Mouse (Mus musculus) intestine, embryonic 15.5 days (tissue): ENCODE results near the gene Col6a6. TPM values are rescaled to one million over a fixed set of nuclear protein-coding genes. Genes with fewer than 3 reads are reported as not detected.

Source experiments
- ATAC-seq: fragments of 200-750 bp; cut with Nextera tagmentation; 2 replicates; pipeline ENCODE4 v1.8.0; 2017; ENCODE audit warnings: moderate TSS enrichment, moderate library complexity
- H3K27ac ChIP-seq: fragments of 300-500 bp; sonication (generic); 2 replicates; pipeline ENCODE4 v1.5.1; 2015; ENCODE audit warnings: mild to moderate bottlenecking, inconsistent platforms
- H3K27me3 ChIP-seq: fragments of 300-500 bp; sonication (generic); replicated peaks from 2 replicates; pipeline ENCODE4 v1.6.1; 2015; ENCODE audit warnings: inconsistent platforms
- H3K36me3 ChIP-seq: fragments of 300-500 bp; sonication (generic); 2 replicates; pipeline ENCODE4 v1.6.1; 2015; ENCODE audit warnings: inconsistent platforms
- H3K4me1 ChIP-seq: fragments of 300-500 bp; sonication (generic); replicated peaks from 2 replicates; pipeline ENCODE4 v1.6.1; 2015; ENCODE audit warnings: inconsistent platforms
- H3K4me2 ChIP-seq: fragments of 300-500 bp; sonication (generic); replicated peaks from 2 replicates; pipeline ENCODE4 v1.6.1; 2015; ENCODE audit warnings: mild to moderate bottlenecking, inconsistent platforms
- H3K4me3 ChIP-seq: fragments of 300-500 bp; sonication (generic); replicated peaks from 2 replicates; pipeline ENCODE4 v1.5.1; 2015; ENCODE audit warnings: inconsistent platforms
- H3K9ac ChIP-seq: fragments of 300-500 bp; sonication (generic); 2 replicates; pipeline ENCODE4 v1.6.1; 2015; ENCODE audit warnings: inconsistent platforms
- H3K9me3 ChIP-seq: fragments of 300-500 bp; sonication (generic); 2 replicates; pipeline ENCODE4 v1.6.1; 2016; ENCODE audit warnings: inconsistent platforms
- WGBS: fragments of 180-500 bp; shearing (Covaris S2); methylation state at CpG from one replicate; pipeline ENCODE4 v1.1.7; 2015; 5-methylcytosine and 5-hydroxymethylcytosine counted together
- polyA plus RNA-seq: library from polyadenylated mRNA; unstranded; fragments of >200 nt; fragmentation: Nextera tagmentation; extraction: Ambion mirVana; gene quantifications from 2 replicates; pipeline ENCODE4 v1.2.1, GENCODE M21; 2015

Col6a6 gene
- polyA plus RNA-seq, 1 experiment from 2014 or later, result 1.2 TPM

DNA sequence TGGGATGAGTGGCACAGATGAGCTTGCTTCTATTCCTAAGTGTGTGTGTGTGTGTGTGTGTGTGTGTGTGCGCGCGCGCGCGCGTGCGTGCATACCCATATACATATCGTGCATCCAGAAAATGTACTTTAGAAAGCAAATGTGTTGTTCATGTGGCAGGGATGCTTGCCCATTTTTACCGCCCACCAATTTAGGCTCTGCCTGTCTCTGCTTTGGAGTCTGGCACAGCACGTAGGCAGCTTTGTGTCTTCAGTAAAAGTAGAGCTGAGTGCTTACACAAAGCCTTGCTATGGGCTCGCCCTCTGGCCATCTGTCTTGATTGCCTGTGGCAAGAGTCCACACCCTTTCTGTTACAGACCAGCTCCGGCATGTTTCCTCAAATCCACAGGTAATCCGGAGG is 135.5 kb downstream of the Col6a6 start:
- Histone ChIP-seq H3K9ac (no peak overlapping the region), H3K4me1 (peaks cover under 1% of the 10 kb centered on the region; the same call in 1 of the 2 replicates), H3K36me3 (peaks cover 3% of the 10 kb centered on the region), H3K27me3 (no peaks in the 10 kb centered on the region), H3K9me3 (no peaks in the 10 kb centered on the region), H3K4me3 (no peak overlapping the region), H3K4me2 (no peak overlapping the region), H3K27ac (no peak overlapping the region)
- 90% methylated on average over 14 of the region's 14 CpGs for WGBS
- no peak for ATAC-seq

DNA sequence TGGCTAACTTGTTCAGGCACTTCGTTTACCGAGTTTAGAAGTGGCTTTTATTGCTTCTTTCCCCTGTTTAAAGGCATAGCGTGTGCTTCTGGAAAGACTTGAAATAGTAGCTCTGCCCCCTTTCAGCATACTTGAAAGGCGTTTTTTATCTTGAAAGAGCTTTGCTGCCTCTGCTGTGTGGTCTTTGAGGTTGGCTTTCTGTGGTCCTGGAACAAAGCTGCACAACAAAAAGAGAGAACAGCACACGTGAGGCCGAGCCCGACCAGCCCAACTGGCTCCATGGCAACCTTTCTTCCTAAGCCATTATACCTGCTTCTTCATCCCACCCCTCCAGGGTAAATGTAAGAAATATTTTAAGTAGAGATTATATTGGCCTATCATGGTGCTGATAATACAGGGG is 138.5 kb downstream of the Col6a6 start:
- no peak overlapping the region for H3K9ac ChIP-seq
- no peaks in the 10 kb centered on the region; the same call in 1 of the 2 replicates for H3K4me1 ChIP-seq
- no peaks in the 10 kb centered on the region for H3K27me3 ChIP-seq
- no peaks in the 10 kb centered on the region for H3K9me3 ChIP-seq
- no peak overlapping the region for H3K27ac ChIP-seq
- no peak overlapping the region for H3K4me3 ChIP-seq
- peaks cover 10% of the 10 kb centered on the region for H3K36me3 ChIP-seq
- no peak overlapping the region for H3K4me2 ChIP-seq
- no peak for ATAC-seq
- WGBS, result 71% methylated on average over 7 of the region's 7 CpGs

DNA sequence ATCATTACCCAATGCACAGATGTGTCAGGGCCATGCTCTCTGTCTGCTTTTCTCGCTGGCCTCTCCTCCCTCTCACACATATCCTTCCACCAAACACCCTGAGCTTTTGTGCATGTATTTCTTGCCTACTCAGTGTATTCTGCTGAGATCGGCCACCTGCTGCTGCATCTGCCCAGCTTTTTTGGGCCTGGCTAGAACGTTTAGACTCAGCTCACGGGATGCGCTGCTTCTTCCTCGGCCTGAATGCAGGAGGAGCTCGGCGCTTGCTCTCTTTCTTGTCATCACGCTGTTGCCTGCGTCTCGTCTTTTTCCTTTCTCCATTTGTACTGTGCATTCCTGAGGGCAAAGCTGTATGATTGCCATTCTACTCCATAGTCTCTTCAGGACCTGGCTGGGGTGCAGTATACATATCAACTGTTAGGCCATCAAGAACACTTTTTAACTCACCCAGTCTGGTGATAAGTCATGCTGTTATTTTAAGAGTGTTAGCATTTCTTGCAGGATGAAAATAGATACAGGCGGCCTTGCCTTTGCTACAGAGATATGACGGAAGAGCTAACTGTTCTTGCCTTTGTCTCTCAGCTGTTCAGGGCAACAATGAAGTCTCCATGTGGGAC is 143.3 kb downstream of the Col6a6 start:
- Histone ChIP-seq H3K36me3 (peaks cover 10% of the 10 kb centered on the region), H3K9ac (no peak overlapping the region), H3K27me3 (no peaks in the 10 kb centered on the region), H3K4me3 (no peak overlapping the region), H3K4me2 (no peak overlapping the region), H3K9me3 (no peaks in the 10 kb centered on the region), H3K27ac (no peak overlapping the region), H3K4me1 (no peaks in the 10 kb centered on the region)
- no peak for ATAC-seq
- WGBS, result 88% methylated on average over 13 of the region's 13 CpGs

DNA sequence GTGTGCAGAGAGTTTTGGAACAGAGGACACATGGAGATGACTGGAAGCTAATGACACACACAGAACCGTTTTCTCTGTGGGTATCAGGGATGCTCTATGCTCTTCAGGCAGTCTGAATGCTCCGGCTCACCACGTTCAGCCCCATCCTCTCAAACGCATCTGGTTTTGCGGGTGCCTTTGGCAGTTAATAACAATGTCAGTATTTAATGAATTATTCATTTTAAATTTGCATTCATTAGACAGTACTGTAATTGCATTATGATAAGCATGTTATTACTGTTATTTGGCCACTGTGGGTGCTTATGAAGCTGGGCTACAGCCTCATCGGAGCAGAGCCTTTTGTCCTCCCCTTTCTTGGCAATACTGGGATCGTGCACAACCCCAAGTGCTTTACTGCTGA is 146.6 kb downstream of the Col6a6 start:
- peaks cover 17% of the 10 kb centered on the region for H3K36me3 ChIP-seq
- WGBS, result 92% methylated on average over 7 of the region's 7 CpGs
- no peaks in the 10 kb centered on the region for H3K9me3 ChIP-seq
- no peaks in the 10 kb centered on the region for H3K27me3 ChIP-seq
- no peak for ATAC-seq
- no peak overlapping the region for H3K27ac ChIP-seq
- H3K4me2 ChIP-seq, result no peak overlapping the region
- H3K4me1 ChIP-seq, result no peaks in the 10 kb centered on the region
- H3K4me3 ChIP-seq, result no peak overlapping the region
- no peak overlapping the region for H3K9ac ChIP-seq

DNA sequence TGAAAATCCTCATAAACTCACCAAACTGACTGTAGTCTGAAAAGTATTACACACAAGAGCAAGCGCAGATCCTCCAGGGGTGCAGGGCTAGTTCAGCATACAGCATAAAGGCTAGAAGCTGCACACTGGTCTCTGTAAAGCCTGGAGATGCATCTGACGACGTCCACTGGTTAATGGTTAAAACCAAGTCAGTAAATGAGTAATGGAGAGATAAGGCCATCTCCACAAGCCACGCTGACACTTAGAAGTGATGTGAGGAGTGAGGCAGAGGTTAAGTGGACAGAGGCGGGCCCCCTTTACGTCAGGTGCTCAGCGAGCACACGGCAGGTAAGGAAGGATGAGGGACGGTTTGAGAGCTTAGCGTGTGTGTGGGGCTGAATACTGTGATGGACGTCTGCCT is 152.0 kb downstream of the Col6a6 start:
- 53% methylated on average over 11 of the region's 11 CpGs for WGBS
- Histone ChIP-seq H3K4me1 (no peaks in the 10 kb centered on the region), H3K27me3 (no peaks in the 10 kb centered on the region), H3K9me3 (no peaks in the 10 kb centered on the region), H3K4me3 (no peak overlapping the region), H3K4me2 (0 out of 2 replicates have a peak overlapping the region, but pooled peaks have one; percentile 11), H3K27ac (no peak overlapping the region), H3K9ac (no peak overlapping the region), H3K36me3 (peaks cover 23% of the 10 kb centered on the region)
- ATAC-seq, result peak; percentile 88

DNA sequence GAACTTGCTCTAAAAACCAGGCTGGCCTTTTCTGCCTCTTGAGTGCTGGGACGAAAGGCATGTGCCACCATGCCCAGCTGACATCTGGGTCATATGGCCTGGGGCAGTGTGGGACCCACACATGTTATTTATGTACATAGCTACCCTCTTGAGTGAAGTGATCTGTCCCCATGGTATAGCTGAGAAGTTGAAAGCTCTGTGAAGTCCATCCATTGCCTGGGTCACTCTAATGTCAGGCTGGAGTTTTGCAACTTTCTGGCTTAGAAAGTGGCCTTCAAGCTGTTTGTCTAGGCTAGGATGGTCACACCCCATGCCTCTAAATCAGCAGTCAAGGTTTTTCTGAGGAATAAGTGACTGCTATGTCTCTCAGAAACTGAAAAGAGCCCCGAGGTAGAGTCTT is 155.9 kb downstream of the Col6a6 start:
- no peaks in the 10 kb centered on the region for H3K27me3 ChIP-seq
- H3K36me3 ChIP-seq, result peaks cover 20% of the 10 kb centered on the region
- no peak overlapping the region for H3K4me3 ChIP-seq
- no peak overlapping the region for H3K9ac ChIP-seq
- no peaks in the 10 kb centered on the region for H3K9me3 ChIP-seq
- 89% methylated on average over 2 of the region's 2 CpGs for whole genome bisulfite sequencing
- H3K4me2 ChIP-seq, result no peak overlapping the region
- H3K4me1 ChIP-seq, result no peaks in the 10 kb centered on the region
- no peak overlapping the region for H3K27ac ChIP-seq
- ATAC-seq, result no peak

DNA sequence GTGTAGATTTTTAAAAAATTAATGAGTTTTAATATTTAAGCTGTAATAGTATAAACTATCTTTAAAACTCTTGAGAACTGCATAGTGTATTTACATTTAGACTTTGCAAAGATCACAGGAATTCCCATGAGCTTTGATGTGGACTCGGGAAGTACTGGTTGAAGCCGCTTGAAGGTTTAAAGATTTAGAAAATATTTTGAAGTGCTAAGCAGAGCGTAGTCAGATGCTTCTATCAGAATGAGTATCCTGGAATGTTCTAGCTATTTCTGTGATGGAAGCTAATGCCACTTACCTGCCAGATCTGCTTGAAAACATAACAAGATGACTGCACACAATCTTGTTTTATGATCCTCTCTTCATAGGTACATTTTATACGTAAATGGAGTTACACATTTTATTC is 157.0 kb downstream of the Col6a6 start:
- WGBS, result 73% methylated on average over 4 of the region's 4 CpGs
- Histone ChIP-seq H3K4me3 (no peak overlapping the region), H3K9ac (no peak overlapping the region), H3K9me3 (no peaks in the 10 kb centered on the region), H3K4me2 (no peak overlapping the region), H3K4me1 (no peaks in the 10 kb centered on the region), H3K36me3 (peaks cover 23% of the 10 kb centered on the region), H3K27me3 (no peaks in the 10 kb centered on the region), H3K27ac (no peak overlapping the region)
- ATAC-seq, result no peak

DNA sequence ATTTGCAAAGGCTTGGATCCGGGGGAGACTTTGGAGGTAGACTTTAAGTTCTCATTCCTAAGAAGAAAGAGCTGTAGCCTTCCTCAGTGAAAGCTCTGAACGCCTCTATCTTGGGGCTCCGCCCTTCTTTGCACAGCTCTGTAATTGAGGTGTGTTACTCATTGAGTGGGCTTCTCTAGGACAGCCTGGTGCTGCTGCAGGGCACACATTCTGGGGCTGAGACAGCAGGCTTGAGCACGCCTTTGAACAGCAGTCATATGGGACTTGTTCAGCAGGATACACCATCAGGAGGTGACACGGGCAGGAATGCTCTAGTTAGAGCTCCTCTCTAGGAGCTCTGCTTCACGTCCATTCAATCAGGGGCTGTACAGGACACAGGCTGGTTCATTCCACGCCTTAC is 162.7 kb downstream of the Col6a6 start:
- H3K4me3 ChIP-seq, result no peak overlapping the region
- no peak overlapping the region for H3K27ac ChIP-seq
- H3K36me3 ChIP-seq, result peaks cover 23% of the 10 kb centered on the region; the same call in 1 of the 2 replicates
- H3K9ac ChIP-seq, result no peak overlapping the region
- no peak overlapping the region for H3K4me2 ChIP-seq
- H3K4me1 ChIP-seq, result no peaks in the 10 kb centered on the region
- 89% methylated on average over 7 of the region's 7 CpGs for WGBS
- H3K27me3 ChIP-seq, result no peaks in the 10 kb centered on the region
- ATAC-seq, result no peak
- H3K9me3 ChIP-seq, result no peaks in the 10 kb centered on the region

DNA sequence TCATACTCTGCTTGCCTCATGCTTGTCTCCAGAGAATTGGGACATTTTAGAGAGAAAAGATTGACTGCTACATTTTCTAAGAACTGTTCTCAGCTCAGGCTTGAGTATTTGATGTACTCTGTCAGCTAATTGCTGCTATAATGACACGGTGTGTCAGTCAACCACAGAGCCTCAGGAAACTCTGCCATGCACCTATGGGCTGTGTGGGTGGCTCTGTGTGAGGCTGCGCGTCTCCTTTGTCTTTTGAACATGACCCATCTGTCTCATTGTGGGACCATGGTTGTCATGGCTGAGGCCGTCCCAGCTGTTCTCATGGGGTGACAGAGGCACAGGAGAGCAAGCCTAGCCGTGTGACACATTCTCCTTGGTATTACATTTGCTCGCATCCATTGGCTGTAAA is 168.1 kb downstream of the Col6a6 start:
- ATAC-seq, result no peak
- WGBS, result 96% methylated on average over 6 of the region's 6 CpGs

DNA sequence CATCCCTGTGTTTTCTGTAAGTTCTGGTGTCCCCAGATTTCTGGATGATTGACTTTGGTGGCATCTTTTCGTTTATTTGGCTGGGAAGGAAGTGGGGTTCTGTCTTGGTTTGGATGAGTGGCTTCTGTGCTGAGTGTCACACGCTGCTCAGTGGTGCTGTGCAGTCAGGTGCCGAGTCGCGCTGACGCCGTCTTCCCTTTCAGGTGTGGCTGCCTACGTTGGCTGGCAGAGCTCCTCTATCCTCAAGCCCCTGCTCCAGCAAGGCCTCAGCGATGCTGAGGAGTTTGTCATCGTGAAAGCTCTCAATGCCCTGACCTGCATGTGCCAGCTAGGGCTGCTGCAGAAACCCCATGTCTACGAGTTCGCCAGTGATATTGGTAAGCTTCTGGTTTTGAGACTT is 169.7 kb downstream of the Col6a6 start:
- H3K4me1 ChIP-seq, result no peaks in the 10 kb centered on the region
- H3K4me2 ChIP-seq, result no peak overlapping the region
- H3K4me3 ChIP-seq, result no peak overlapping the region
- peaks cover 21% of the 10 kb centered on the region; the same call in 1 of the 2 replicates for H3K36me3 ChIP-seq
- ATAC-seq, result no peak
- H3K27ac ChIP-seq, result no peak overlapping the region
- H3K9me3 ChIP-seq, result no peaks in the 10 kb centered on the region
- no peaks in the 10 kb centered on the region for H3K27me3 ChIP-seq
- WGBS, result 97% methylated on average over 12 of the region's 12 CpGs
- H3K9ac ChIP-seq, result no peak overlapping the region

More for the DNA sequence above, 168.1 kb downstream of the Col6a6 start:
- Histone ChIP-seq H3K9ac (no peak overlapping the region), H3K4me3 (no peak overlapping the region), H3K27ac (no peak overlapping the region), H3K27me3 (no peaks in the 10 kb centered on the region), H3K4me1 (no peaks in the 10 kb centered on the region), H3K9me3 (no peaks in the 10 kb centered on the region), H3K4me2 (no peak overlapping the region), H3K36me3 (peaks cover 16% of the 10 kb centered on the region)

DNA sequence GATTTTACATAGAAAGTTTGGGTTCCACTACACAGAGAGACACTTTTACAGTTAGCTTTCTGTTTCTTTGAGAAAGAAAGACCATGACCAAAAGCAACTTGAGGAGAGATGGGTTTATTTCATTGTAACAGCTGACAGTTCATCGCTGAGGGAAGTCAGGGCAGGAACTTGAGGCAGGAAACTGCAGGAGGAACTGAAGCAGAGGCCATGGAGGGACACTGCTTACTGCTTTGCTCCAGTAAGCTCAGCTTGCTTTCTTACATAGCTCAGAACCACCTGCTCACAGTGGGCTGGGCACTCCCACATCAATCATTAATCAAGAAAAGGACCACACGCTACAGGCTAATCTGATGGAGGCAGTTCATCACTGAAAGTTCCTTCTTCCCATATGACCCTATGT is 171.8 kb downstream of the Col6a6 start:
- no peak for ATAC-seq
- 57% methylated on average over 2 of the region's 2 CpGs for WGBS
- no peak overlapping the region for H3K4me2 ChIP-seq
- H3K36me3 ChIP-seq, result peaks cover 21% of the 10 kb centered on the region; the same call in 1 of the 2 replicates
- H3K27me3 ChIP-seq, result no peaks in the 10 kb centered on the region
- H3K27ac ChIP-seq, result no peak overlapping the region
- H3K9me3 ChIP-seq, result no peaks in the 10 kb centered on the region
- no peak overlapping the region for H3K9ac ChIP-seq
- no peaks in the 10 kb centered on the region for H3K4me1 ChIP-seq
- no peak overlapping the region for H3K4me3 ChIP-seq

DNA sequence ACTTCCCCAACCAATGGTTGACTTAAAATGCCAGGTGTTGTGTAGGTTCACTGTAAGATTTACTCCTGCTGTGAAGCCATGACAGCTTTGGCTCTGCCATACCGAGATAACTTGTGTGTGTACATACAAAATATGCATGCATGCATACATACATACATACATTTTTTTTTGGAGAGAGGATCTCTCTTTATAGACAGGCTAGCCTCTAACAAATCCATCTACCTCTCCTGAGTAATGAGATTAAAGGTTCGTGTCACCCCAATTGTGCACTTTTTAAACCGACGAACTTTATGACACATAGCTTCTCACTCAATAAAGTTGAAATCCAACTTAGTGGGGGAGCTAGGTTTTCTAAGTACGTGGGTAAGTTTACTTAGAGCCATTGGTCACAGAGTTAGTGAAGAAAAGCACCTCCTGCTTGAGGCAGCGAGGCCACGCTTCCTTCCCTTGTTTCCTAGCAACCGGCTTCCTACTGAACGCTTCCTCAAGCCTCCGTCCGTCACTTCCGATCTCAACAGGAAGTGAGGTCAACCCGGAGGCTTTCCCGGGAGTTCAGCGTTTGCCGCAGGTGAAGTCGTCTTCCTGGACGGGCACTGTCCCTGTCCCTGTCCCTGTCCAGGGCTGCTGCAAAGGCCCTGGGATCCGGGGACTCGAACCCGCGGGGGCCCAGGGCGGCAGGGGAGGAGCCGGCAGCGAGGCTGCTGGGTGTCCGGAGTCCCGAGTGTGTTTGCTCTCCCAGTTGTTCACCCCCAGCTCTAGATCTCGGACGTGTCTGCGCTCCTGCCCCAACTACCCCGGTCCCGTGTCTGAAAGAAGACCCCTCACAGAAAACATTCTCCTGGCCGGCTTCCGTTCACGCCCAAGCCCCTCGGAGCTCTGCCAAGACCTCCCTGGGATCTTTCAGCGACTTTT is 185.2 kb downstream of the Col6a6 start, which contains the start of gene Pik3r4:
Gene Pik3r4, plus strand, starts transcription at position 519 of the 912 bp plus-strand sequence.
- Histone ChIP-seq H3K4me3 (peak within 1 kb of the TSS; percentile 89), H3K9ac (peak within 1 kb of the TSS; percentile 87), H3K27ac (peak within 1 kb of the TSS; percentile 67; the same call in 1 of the 2 replicates), H3K4me2 (peak within 1 kb of the TSS; percentile 79), H3K4me1 (peaks cover 4% of the 10 kb centered on the region), H3K36me3 (no peaks in the 10 kb centered on the region; the same call in 1 of the 2 replicates), H3K27me3 (no peaks in the 10 kb centered on the region), H3K9me3 (no peaks in the 10 kb centered on the region)
- peak; percentile 95 for ATAC-seq
- WGBS, result 5% methylated on average over 37 of the region's 37 CpGs
